Mouse (Mus musculus) forebrain, embryonic 12.5 days (tissue): ENCODE measurements around the gene Vps35l. TPM values are rescaled to one million over a fixed set of nuclear protein-coding genes. Genes with fewer than 3 reads are reported as not detected.

Source experiments
- ATAC-seq: fragments of 200-750 bp; cut with Nextera tagmentation; 2 replicates; pipeline ENCODE4 v1.8.0; 2017; ENCODE audit warnings: moderate TSS enrichment; ENCODE audit not compliant: low FRiP score
- H3K27ac ChIP-seq: fragments of 300-500 bp; sonication (generic); 2 replicates; pipeline ENCODE4 v1.5.1; 2016; ENCODE audit warnings: mild to moderate bottlenecking
- H3K27me3 ChIP-seq: fragments of 300-500 bp; sonication (generic); 2 replicates; pipeline ENCODE4 v1.6.1; 2016; ENCODE audit warnings: mild to moderate bottlenecking
- H3K36me3 ChIP-seq: fragments of 300-500 bp; sonication (generic); replicated peaks from 2 replicates; pipeline ENCODE4 v1.6.1; 2016; ENCODE audit warnings: mild to moderate bottlenecking
- H3K4me1 ChIP-seq: fragments of 300-500 bp; sonication (generic); 2 replicates; pipeline ENCODE4 v1.6.1; 2016
- H3K4me2 ChIP-seq: fragments of 300-500 bp; sonication (generic); 2 replicates; pipeline ENCODE4 v1.6.1; 2016; ENCODE audit warnings: mild to moderate bottlenecking, moderate library complexity
- H3K4me3 ChIP-seq: fragments of 300-500 bp; sonication (generic); replicated peaks from 2 replicates; pipeline ENCODE4 v1.5.1; 2016; ENCODE audit warnings: mild to moderate bottlenecking
- H3K9ac ChIP-seq: fragments of 300-500 bp; sonication (generic); 2 replicates; pipeline ENCODE4 v1.6.1; 2016; ENCODE audit warnings: mild to moderate bottlenecking
- H3K9me3 ChIP-seq: fragments of 300-500 bp; sonication (generic); 2 replicates; pipeline ENCODE4 v1.6.1; 2016
- WGBS: fragments of 180-500 bp; shearing (Covaris S2); methylation state at CpG from one replicate; pipeline ENCODE4 v1.1.7; 2016; 5-methylcytosine and 5-hydroxymethylcytosine counted together
- polyA plus RNA-seq: library from polyadenylated mRNA; unstranded; fragments of >200 nt; fragmentation: Nextera tagmentation; extraction: Ambion mirVana; gene quantifications from 2 replicates; pipeline ENCODE4 v1.2.1, GENCODE M21; 2016

Vps35l gene
- polyA plus RNA-seq, 1 experiment from 2014 or later = 89.2 TPM

DNA sequence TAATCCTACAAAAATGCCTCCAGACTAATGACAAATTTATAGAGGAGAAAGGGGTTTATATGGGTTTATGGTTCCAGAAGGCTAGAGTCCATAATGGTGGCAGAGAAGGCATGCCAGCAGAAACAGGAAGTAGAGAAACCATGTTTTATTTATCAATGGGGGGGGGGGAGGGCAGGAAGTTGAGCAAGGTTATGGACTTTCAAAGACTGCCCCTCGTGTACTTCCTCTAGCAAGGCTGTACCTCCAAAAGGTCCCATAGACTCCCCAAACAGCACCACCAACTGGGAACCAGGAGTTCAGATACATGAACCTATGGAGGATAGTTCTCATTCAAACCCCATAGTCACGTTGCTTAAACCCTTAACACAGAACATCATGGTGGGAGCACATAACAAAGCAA lies 125.3 kb downstream of the Vps35l start:
- no peak overlapping the region for H3K4me2 ChIP-seq
- no peaks in the 10 kb centered on the region for H3K4me1 ChIP-seq
- no peaks in the 10 kb centered on the region for H3K27me3 ChIP-seq
- H3K36me3 ChIP-seq = no peaks in the 10 kb centered on the region
- ATAC-seq = no peak
- no peak overlapping the region for H3K9ac ChIP-seq
- H3K27ac ChIP-seq = no peak overlapping the region
- no peak overlapping the region for H3K4me3 ChIP-seq
- no peaks in the 10 kb centered on the region for H3K9me3 ChIP-seq
- 80% methylated on average over 2 of the region's 2 CpGs for WGBS

DNA sequence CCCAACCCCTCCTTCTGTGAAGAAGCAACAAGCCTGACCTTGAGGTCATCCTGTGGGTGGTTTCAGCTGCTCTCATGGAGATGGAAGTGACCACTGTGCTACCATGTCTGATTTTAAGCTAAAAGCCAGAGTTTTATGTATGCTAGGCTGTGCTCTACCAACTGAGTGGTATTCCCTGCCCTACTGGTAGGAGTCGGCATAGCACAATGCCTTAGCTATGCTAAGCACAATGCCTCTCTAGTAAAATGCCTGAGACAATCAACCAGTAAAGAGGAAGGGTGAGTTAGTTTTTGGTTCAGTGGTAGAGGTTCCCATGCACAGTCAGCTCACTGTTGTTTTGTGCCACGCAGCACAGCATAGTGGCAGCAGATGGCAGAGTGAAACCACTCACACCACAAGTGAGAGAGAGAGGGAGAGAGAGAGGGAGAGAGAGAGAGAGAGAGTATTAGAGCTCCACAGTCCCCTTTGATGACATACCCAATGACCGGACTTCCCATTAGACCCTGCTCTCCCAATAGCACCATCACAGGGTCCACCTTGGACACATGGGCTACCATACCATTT lies 139.5 kb downstream of the Vps35l start:
- no peaks in the 10 kb centered on the region for H3K9me3 ChIP-seq
- peaks cover 3% of the 10 kb centered on the region for H3K4me1 ChIP-seq
- no peaks in the 10 kb centered on the region for H3K27me3 ChIP-seq
- H3K27ac ChIP-seq = no peak overlapping the region
- WGBS = 77% methylated on average over 3 of the region's 3 CpGs
- H3K36me3 ChIP-seq = no peaks in the 10 kb centered on the region
- H3K4me3 ChIP-seq = no peak overlapping the region
- H3K9ac ChIP-seq = no peak overlapping the region
- ATAC-seq = no peak
- no peak overlapping the region for H3K4me2 ChIP-seq

- no peak for ATAC-seq
- Histone ChIP-seq H3K27ac (no peak overlapping the region), H3K4me1 (peaks cover 19% of the 10 kb centered on the region), H3K4me3 (no peak overlapping the region), H3K9me3 (no peaks in the 10 kb centered on the region), H3K9ac (no peak overlapping the region), H3K36me3 (no peaks in the 10 kb centered on the region), H3K4me2 (no peak overlapping the region), H3K27me3 (no peaks in the 10 kb centered on the region)
- WGBS = 81% methylated on average over 4 of the region's 4 CpGs
Measured at GRCm38 (mm10) chr7:118883957-118884356, 143.9 kb downstream of the Vps35l start.

- peaks cover 26% of the 10 kb centered on the region for H3K4me1 ChIP-seq
Measured at GRCm38 (mm10) chr7:118884969-118885368, 144.9 kb downstream of the Vps35l start.

DNA sequence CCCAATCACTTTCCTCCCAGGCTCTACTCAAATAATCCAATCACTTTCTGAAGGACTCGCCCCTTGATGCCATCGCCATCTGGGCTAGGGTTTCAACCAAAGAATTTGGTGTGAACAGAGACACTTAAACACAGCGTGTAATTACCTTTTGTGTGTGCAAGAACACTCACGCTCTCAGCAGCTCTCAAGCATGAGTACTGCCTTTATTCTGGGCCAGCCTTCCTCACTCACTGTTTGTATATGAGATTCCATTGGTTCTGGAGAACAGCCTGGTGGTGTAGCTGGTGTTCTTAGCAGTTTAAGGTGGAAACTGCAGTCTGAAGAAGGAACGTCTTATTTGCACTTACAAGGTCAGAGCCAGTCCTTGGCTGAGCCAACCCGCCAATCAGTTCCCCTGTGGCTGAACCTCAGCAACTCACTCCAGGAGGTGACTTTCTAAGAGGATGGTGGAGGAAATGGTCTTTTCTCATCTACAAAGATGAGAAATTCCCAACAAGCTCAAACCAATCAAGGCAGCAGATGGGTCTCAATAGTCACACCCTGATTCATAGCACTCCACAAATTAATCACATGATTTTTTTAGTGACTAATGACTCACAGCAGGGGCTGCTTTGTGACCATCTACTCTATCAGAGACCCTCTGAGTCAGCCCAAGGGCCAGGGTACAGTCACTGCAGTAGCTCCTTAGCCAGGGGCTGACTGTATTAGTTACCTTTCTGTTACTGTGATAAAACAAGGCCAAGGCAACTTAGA lies 147.5 kb downstream of the Vps35l start:
- 0 out of 2 replicates have a peak, but pooled peaks have one; percentile 20 for ATAC-seq
- Histone ChIP-seq H3K9me3 (no peaks in the 10 kb centered on the region), H3K4me1 (peaks cover 26% of the 10 kb centered on the region), H3K9ac (no peak overlapping the region), H3K4me2 (no peak overlapping the region), H3K36me3 (no peaks in the 10 kb centered on the region), H3K27ac (peak overlapping the region; percentile 33; the same call in 1 of the 2 replicates), H3K27me3 (no peaks in the 10 kb centered on the region), H3K4me3 (no peak overlapping the region)
- WGBS = 15% methylated on average over 6 of the region's 6 CpGs

More at GRCm38 (mm10) chr7:118884969-118885368, 144.9 kb downstream of the Vps35l start:
- WGBS = 79% methylated on average over 4 of the region's 4 CpGs
- Histone ChIP-seq H3K9me3 (no peaks in the 10 kb centered on the region), H3K36me3 (no peaks in the 10 kb centered on the region), H3K4me3 (no peak overlapping the region), H3K4me2 (no peak overlapping the region), H3K9ac (no peak overlapping the region), H3K27me3 (no peaks in the 10 kb centered on the region), H3K27ac (no peak overlapping the region)
- ATAC-seq = no peak

GRCm38 (mm10) chr7:118889046-118889680 lies 149.1 kb downstream of the Vps35l start:
- Histone ChIP-seq H3K9me3 (no peaks in the 10 kb centered on the region), H3K4me1 (peaks cover 23% of the 10 kb centered on the region), H3K9ac (no peak overlapping the region), H3K4me2 (no peak overlapping the region), H3K27me3 (no peaks in the 10 kb centered on the region), H3K27ac (0 out of 2 replicates have a peak overlapping the region, but pooled peaks have one; percentile 19), H3K36me3 (no peaks in the 10 kb centered on the region), H3K4me3 (no peak overlapping the region)
- WGBS = 7% methylated on average over 3 of the region's 3 CpGs
- no peak for ATAC-seq

Other genes starting within 250 kb of the Vps35l start
- gene Itpripl2, start 248.3 kb upstream of the Vps35l start, polyA plus RNA-seq = 1.0 and 1.3 TPM in 2 replicates
- gene Coq7, start 206.9 kb upstream of the Vps35l start, polyA plus RNA-seq = 96.9 and 98.7 TPM in 2 replicates
- gene Tmc7, start 155.5 kb upstream of the Vps35l start, polyA plus RNA-seq = 12.9 and 13.2 TPM in 2 replicates
- gene Tmc5, start 142.9 kb upstream of the Vps35l start, polyA plus RNA-seq = 0.65 and 0.73 TPM in 2 replicates
- 96.5 and 98.5 TPM in 2 replicates for gene Gde1, start 34.4 kb upstream of the Vps35l start, polyA plus RNA-seq
- 44.8 and 57.6 TPM in 2 replicates for gene Ccp110, start 27.7 kb upstream of the Vps35l start, polyA plus RNA-seq
- gene Iqck, start 115.5 kb downstream of the Vps35l start, polyA plus RNA-seq = 3.9 and 4.4 TPM in 2 replicates
- gene Knop1, start 116.0 kb downstream of the Vps35l start, polyA plus RNA-seq = 127 and 130 TPM in 2 replicates